Mouse (Mus musculus): Measurements from ENCODE around the gene Fam227b.
A peak's percentile ranks its signal among the peaks of the same experiment; 100 is the strongest.

Fam227b gene

DNA sequence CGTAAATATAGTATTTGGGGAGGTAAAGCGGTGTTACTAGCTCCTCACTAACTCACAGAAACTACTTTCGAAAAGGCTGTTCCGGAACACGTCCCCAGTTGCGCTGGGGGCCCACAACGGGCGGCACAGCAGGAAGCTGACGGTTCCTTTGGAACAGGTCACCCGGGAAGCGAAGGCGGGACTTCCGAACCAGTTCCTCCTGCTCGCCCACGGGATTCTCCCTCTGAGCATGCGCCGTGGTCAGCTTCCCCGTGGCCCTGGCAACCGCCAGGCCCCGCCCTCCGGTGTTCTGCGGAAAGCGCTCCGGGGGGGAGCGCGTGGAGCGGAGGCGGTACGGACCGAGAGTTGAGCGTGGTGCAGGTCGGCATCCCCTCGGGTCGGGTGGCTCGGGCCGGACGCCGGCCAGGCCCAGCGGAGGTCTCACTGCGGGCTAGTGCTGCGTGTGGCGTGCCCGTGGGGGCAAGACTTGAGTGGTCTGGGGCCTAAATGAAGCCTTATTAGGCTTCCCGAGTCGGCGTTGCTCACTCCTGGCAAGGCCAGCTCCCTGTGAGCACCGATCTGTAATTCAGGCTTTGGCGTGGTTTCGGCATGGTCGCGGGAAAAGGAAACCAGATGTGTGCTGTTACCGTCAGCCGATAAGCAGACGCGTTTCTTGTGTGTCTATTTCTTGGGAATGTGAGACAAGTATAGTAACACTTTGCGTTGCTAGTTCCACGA lies at the start of gene Fam227b, which contains the start of gene Dtwd1:
TSS of gene Fam227b (minus strand) at position 150 of the 717 bp plus-strand sequence.
TSS of gene Dtwd1 (plus strand) at position 287 of the 717 bp plus-strand sequence.
- peak; percentile 98 to 99 for DNase-seq (ENCODE audit: low spot score in 2 of 2)

GRCm38 (mm10) chr2:126198971-126199370 lies 47.2 kb upstream of the Fam227b start:
- no peak for DNase-seq (ENCODE audit: low spot score in 2 of 2)

- DNase-seq (ENCODE audit: low spot score in 2 of 2), result no peak
Observed at GRCm38 (mm10) chr2:126195631-126196356, 44.0 kb upstream of the Fam227b start.

DNA sequence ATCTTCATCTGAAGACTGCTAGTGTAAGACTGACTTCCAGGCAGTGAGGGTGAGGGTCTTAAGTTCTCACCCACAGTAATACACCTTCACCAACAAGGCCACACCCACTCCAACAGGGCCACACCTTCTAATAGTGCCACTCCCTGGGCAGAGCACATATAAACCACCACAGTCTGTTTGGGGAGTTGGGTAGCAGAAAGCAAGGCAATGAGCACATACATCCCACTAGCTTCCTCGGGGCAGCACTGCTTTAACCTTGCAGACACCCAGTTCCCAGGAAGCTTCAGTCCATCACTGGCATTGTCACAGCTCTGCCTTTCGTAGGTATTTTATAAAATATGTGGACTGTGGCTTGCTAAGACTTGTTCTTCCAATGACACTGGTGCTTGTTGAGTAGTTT lies 40.3 kb upstream of the Fam227b start:
- DNase-seq (ENCODE audit: low spot score in 2 of 2), result no peak

DNA sequence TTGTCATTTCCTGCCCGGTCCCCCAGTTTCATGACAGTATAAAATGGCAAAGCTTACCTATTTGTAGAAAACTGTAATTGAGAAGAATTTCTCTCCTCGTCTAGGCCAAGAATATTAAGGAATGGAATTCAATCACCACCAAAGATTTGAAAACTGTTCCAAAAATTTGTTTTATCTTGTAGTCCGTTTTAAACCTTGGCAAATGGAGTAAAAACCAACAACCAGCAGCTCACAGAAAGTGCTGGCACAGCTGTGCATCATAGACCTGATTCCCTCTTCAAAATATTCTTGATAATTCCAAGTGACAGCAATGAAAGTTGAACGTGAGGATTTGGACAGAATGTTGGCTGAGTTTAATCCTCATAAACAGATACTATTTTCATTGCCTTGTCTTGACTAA lies 39.5 kb upstream of the Fam227b start:
- no peak for DNase-seq (ENCODE audit: low spot score in 2 of 2)

DNA sequence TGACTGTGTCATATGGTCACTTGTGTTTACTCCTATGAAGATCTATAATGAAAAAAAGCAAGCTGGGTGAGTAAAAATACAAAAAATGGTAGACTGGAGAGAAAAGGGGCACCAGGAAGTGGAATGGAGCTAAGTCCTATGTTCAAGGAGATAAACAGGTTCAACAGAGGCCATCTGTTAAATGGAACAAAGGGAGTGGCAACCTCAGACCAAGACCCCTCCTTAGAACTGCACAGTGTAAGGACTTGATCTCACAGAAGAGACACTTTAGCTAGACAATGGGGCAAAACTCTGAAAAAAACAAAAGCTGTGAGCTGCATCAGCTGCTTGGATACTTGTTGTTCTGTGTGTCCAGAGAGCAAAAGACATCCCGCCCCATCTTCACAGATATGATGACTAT lies 19.6 kb upstream of the Fam227b start:
- no peak for DNase-seq (ENCODE audit: low spot score in 2 of 2)

DNA sequence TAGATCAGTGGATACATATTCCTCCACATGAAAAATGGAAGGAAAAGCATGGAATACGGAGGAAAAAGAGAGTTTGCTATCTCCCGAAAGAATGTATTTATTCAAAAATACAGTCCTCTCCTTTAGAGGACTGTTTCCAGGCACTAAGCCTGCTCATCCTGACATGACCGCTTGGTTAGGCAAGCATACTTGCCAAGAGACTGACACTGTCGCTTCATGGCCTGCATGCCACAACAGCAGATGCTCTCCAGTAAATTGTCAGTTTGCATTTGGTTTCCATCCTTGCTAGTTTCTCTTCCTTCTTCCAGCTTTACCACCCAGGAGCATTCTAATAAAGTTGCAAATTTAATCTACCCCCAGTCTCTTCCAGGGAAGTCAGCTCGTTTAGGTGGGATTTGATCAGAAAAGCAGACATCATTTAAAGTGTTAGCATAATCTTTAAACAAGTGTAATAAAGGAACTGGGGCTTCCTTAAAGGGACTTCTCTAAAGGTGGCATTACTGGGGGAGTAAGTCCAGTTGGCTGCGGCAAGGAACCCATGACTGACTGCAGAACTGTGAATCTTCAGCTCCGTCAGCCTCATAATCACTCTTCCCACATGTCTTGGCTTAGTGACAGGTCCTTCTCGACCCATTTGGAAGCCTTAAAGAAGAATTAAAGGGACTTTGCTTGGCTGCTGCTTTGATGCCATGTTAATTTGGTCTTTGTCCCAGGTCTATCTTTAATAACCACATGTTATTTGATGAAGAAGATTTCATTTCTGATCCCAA lies 15.2 kb upstream of the Fam227b start:
- DNase-seq (ENCODE audit: low spot score in 2 of 2), result peak in 1 of 2 experiments; percentile 13

- no peak for DNase-seq (ENCODE audit: low spot score in 2 of 2)
Observed at GRCm38 (mm10) chr2:126166335-126166734, 14.5 kb upstream of the Fam227b start.

- no peak for DNase-seq (ENCODE audit: low spot score in 2 of 2)
Observed at GRCm38 (mm10) chr2:126165277-126166018, 13.6 kb upstream of the Fam227b start.

GRCm38 (mm10) chr2:126147723-126148122 lies 4.1 kb downstream of the Fam227b start:
- DNase-seq (ENCODE audit: low spot score in 2 of 2), result no peak

DNA sequence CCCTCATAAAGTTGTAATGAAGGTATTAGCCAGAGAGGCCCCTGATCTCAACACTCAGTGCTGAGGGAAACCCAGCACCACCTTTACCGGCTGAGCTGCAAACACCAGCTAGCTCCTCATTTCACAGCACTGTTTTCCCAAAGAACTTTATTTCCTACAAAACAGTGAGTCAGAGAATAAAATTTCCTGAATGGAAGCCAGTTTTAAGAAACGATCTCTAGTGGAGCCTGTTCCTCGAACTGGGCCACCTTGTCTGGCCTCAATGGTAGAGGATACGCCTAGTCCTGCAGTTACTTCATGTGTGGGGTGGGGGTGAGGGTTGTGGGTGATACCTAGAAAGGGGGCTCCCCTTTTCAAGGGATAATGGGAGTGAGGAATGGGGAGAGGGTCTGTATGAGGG lies 57.2 kb downstream of the Fam227b start:
- DNase-seq (ENCODE audit: low spot score in 2 of 2), result no peak

DNA sequence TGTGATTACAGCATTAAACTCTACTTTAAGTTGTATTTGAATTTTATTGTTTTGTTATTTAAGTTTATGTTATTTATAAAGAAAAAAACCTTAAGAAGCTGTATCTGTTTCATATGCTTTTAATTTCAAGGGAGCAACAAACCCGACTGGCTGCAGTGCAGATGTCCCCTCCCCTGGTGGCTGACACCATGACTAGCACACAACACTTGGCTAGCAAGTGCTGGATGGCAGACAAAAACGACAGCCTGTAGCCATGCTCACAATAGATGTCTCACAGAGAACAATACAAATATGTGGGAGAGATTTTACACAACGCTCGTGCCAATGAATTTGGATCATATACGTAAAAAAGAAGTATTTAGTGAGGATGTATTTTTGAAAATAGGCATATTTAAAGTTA lies 61.4 kb downstream of the Fam227b start:
- DNase-seq (ENCODE audit: low spot score in 2 of 2), result no peak

- DNase-seq (ENCODE audit: low spot score in 2 of 2), result no peak
Observed at GRCm38 (mm10) chr2:126086187-126086586, 65.6 kb downstream of the Fam227b start.

GRCm38 (mm10) chr2:126084326-126084725 lies 67.5 kb downstream of the Fam227b start:
- no peak for DNase-seq (ENCODE audit: low spot score in 2 of 2)

DNA sequence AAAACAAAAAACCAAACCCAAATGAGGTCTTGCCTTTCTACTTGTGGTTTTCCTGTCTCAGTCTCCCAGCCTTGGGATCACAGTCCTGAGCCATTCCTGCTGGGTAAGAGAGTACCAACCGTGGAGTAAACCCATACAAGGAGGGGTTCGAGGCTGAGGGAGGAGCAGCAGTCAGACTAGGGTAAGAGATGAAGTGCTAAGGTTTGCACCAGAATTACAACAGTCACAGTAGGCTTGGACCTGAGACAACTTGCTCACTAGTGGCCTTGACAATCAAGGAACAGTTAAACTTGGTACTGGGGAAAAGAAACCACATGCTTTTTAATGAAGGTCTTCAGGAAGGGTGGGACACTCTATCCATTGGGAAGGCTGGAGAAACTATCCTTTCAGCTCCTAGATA lies 72.7 kb downstream of the Fam227b start:
- no peak for DNase-seq (ENCODE audit: low spot score in 2 of 2)

DNA sequence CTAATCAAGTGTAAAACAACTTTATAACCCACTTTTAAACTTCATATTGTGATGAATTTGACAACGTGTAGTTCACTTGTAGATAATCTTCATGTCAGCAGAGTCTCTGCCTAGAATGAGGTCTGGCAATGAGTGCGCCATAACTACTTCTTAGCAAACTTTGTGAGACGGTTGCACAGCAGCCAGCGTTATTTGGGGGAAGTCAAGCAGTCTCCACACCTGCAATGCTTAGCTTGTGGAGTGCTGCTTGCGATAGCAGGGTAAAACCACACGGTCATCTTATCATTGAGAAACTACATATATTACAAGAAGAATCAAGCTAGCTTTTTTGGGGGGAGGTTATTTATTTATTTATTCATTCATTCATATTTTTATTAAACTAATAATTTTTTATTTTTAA lies 75.3 kb downstream of the Fam227b start:
- no peak for DNase-seq (ENCODE audit: low spot score in 2 of 2)

- no peak for DNase-seq (ENCODE audit: low spot score in 2 of 2)
Observed at GRCm38 (mm10) chr2:126073744-126074143, 78.1 kb downstream of the Fam227b start.

DNA sequence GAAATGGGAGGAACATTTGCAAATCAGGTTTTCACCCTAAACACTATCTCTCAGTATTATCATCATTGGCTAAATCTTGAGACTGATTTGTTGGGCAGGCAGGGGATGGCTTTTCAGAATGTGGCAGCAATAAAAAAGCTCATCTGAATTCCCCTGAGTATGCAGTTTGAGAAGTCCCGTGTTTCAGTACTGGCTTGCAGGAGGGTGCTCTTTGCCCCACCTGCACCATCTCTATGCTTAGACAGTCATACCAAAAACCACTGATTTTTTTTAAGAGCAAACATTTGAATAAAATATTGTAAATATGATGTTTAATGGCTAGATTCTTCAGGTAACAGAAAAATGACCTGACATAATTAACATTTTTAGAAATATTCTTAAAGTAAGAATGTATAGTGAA lies 82.1 kb downstream of the Fam227b start:
- DNase-seq (ENCODE audit: low spot score in 2 of 2), result no peak

DNA sequence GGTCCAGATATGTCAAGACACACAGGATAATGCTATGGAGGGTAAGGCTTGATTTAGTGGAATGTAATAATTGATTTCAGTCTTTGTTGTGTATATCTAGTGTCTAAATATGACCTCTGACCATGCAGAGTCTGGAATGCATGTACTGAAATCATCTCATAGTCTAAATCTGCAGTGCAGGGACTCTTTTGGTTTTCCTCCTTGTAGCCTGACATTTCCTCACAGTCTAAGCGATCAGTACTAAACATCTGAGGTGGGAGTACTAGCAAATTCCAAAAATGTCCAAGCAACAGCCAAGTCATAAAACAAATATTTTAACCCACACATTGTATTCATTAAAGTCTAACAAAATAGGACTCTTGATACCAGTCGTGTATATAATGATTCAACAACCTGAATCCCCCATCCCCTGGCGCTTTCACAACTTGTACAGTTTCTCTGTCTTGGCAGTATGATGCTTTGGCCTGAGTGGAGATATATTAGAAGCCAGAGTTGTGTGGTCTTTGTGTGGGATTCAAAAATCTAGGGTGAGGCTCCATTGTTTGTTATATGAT lies 86.4 kb downstream of the Fam227b start:
- no peak for DNase-seq (ENCODE audit: low spot score in 2 of 2)

- DNase-seq (ENCODE audit: low spot score in 2 of 2), result no peak
Observed at GRCm38 (mm10) chr2:126064814-126065213, 87.0 kb downstream of the Fam227b start.

DNA sequence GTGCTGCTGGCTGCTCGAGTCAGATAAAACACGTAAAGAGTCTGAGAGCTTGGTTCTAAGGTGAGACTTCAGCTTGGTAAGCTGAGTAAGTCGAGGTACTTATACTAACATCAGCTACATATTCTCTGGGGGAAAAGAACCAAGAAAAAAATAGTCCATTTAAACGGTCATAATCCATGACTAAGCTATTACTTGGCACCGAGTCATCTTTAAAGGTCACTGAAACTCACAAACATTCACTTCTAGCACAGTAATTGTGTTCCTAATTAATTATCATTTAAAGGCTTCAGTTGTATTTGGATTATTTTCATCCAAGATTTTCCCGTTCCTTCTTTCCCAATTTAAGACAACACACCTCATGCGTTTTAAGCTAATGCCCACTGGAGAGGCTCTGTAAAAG lies 88.9 kb downstream of the Fam227b start:
- no peak for DNase-seq (ENCODE audit: low spot score in 2 of 2)
